Comparison of ENCODE assay signal across 8 mouse cellular contexts in genomic region chrX:95711227-95712111, GRCm38 (mm10). TPM values are rescaled to one million over a fixed set of nuclear protein-coding genes. Genes with fewer than 3 reads are reported as not detected.
A peak's percentile ranks its signal among the peaks of the same experiment; 100 is the strongest.
DNase-seq lines count a peak whose midpoint lies in the region; ATAC-seq and TF ChIP-seq lines count a peak whose summit lies in the region.

Gene Zc3h12b, plus strand, starts transcription at chrX:95711678.

- DNase-seq in NIH3T3 (ENCODE audit: low read depth), result peak; percentile 84
- peak; percentile 72 for DNase-seq in cerebellum, adult 9-10 months
- DNase-seq in frontal cortex, adult 2 months (ENCODE audit: extremely low spot score in 1 of 2, low spot score in 1 of 2), result peak; percentile 55 to 75
- DNase-seq in hindbrain, embryonic 10.5 days (ENCODE audit: low spot score), result peak; percentile 82
- DNase-seq in layer of hippocampus, adult 9-10 months (ENCODE audit: low spot score), result peak; percentile 37
- DNase-seq in lung, embryonic 14.5 days, result peak; percentile 82
- peak; percentile 65 for DNase-seq in ovary, adult 18-20 months (ENCODE audit: low spot score)
- peak; percentile 65 to 73 for DNase-seq in thymus, postnatal 10 days (ENCODE audit: low spot score in 2 of 2)

- no peaks in the 10 kb centered on the region for H3K4me1 ChIP-seq in hindbrain, embryonic 10.5 days (replicated peaks)
- no peaks in the 10 kb centered on the region for H3K4me1 ChIP-seq in lung, embryonic 14.5 days (ENCODE audit: insufficient read depth)

- ATAC-seq in lung, embryonic 14.5 days (ENCODE audit: insufficient read depth), result peak; percentile 99

- H3K36me3 ChIP-seq in hindbrain, embryonic 10.5 days, result no peaks in the 10 kb centered on the region
- no peaks in the 10 kb centered on the region for H3K36me3 ChIP-seq in lung, embryonic 14.5 days (ENCODE audit: insufficient read depth)

- 16% methylated on average over 43 of the region's 46 CpGs for WGBS in hindbrain, embryonic 10.5 days
- 7% methylated on average over 39 of the region's 46 CpGs for WGBS in lung, embryonic 14.5 days

- H3K4me2 ChIP-seq in lung, embryonic 14.5 days, result peak within 1 kb of the TSS; percentile 57

- peak; percentile 59 for TF ChIP-seq CTCF in lung, embryonic 14.5 days (IDR thresholded peaks at IDR 0.05; ENCODE audit: low read depth)

- H3K27me3 ChIP-seq in hindbrain, embryonic 10.5 days (ENCODE audit: insufficient read depth, poor library complexity, severe bottlenecking), result no peaks in the 10 kb centered on the region
- no peaks in the 10 kb centered on the region for H3K27me3 ChIP-seq in lung, embryonic 14.5 days (ENCODE audit: insufficient read depth, low read length)

- H3K9me3 ChIP-seq in hindbrain, embryonic 10.5 days, result no peaks in the 10 kb centered on the region
- H3K9me3 ChIP-seq in lung, embryonic 14.5 days (ENCODE audit: low read depth, low read length), result no peaks in the 10 kb centered on the region

- peak within 1 kb of the TSS; percentile 53 for H3K9ac ChIP-seq in lung, embryonic 14.5 days

- H3K27ac ChIP-seq in hindbrain, embryonic 10.5 days, result peak within 1 kb of the TSS; percentile 86
- peak within 1 kb of the TSS; percentile 54; the same call in 1 of the 2 replicates for H3K27ac ChIP-seq in lung, embryonic 14.5 days (ENCODE audit: low read depth)

- peak within 1 kb of the TSS; percentile 53 for H3K4me3 ChIP-seq in hindbrain, embryonic 10.5 days
- H3K4me3 ChIP-seq in lung, embryonic 14.5 days (ENCODE audit: low read depth, low read length), result peak within 1 kb of the TSS; percentile 42

RNA-seq across cellular contexts. Expression of gene Zc3h12b, which starts in this region (rescaled TPM):
- 9.9 TPM in 2 replicates for polyA plus RNA-seq in frontal cortex, adult 2 months (2012; rRNA removed)
- polyA plus RNA-seq in hindbrain, embryonic 10.5 days (2016; fragmentation: Nextera tagmentation; extraction: Ambion mirVana), result 2.6 and 3.1 TPM in 2 replicates
- 2.3 and 3.5 TPM in 2 replicates for polyA plus RNA-seq in lung, embryonic 14.5 days (2014; fragmentation: Nextera tagmentation; extraction: Ambion mirVana)

Comparison
In these comparisons a context has a peak if more than half of its experiments do, and no peak if none do; other contexts are left out.
1. Peak in every context shown above with its lines: DNase-seq, ATAC-seq, H3K4me3 ChIP-seq and H3K27ac ChIP-seq.